Mouse (Mus musculus): ENCODE data around the gene Ddx39. TPM values are rescaled to one million over a fixed set of nuclear protein-coding genes. Genes with fewer than 3 reads are reported as not detected.

The Ddx39 gene
- polyA plus RNA-seq, 1 experiment from 2014 or later: 70.9 TPM

GRCm38 (mm10) chr8:83681099-83681498 lies 33.9 kb upstream of the Ddx39 start:
- no peak for TF ChIP-seq CTCF (IDR thresholded peaks at IDR 0.05)
- H3K27me3 ChIP-seq: no peaks in the 10 kb centered on the region

DNA sequence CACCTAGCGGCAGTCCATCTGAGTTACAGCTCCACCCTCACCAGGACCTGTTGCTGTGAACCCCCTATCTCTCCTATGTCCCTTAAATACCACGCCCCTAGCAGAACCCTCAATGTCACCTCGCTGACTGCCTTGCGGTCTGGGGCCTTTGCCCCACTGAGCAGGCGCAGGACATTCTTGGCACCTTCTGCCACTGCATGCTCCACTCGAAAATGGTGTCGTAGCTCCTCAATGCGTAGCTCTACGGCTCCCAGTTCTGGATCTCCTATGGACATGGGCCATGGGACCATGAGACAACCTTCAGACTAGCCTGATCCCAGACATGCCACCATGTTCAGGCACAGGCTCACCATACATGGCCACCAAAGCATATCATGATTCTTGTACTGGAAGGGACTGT lies 30.5 kb upstream of the Ddx39 start:
- ATAC-seq: no peak
- DNase-seq (ENCODE audit: low read depth, low spot score): no peak
- H3K27me3 ChIP-seq: no peaks in the 10 kb centered on the region
- CTCF ChIA-PET: interaction anchor here (1.2 kb wide), 1 partner anchor 10 kb away, joined by 4 read pairs; no protein-coding TSS in a partner anchor
- POLR2A ChIA-PET: interaction anchor here (1.3 kb wide), 1 partner anchor 10 kb away, joined by 3 read pairs; no protein-coding TSS in a partner anchor
- TF ChIP-seq CTCF (IDR thresholded peaks at IDR 0.05): no peak
- in situ Hi-C loops (cut with MboI; ENCODE audit: low pct_unique_long_range_greater_than_20kb): no loop called here

More at GRCm38 (mm10) chr8:83681099-83681498, 33.9 kb upstream of the Ddx39 start:
- ChIA-PET CTCF (interaction anchor here (1.1 to 1.4 kb wide), 2 partner anchors 10 to 19 kb away, joined by 3 to 4 read pairs; no protein-coding TSS in a partner anchor), POLR2A (no interaction called here)
- ATAC-seq: no peak
- in situ Hi-C loops (cut with MboI; ENCODE audit: low pct_unique_long_range_greater_than_20kb): no loop called here
- DNase-seq (ENCODE audit: low read depth, low spot score): no peak

DNA sequence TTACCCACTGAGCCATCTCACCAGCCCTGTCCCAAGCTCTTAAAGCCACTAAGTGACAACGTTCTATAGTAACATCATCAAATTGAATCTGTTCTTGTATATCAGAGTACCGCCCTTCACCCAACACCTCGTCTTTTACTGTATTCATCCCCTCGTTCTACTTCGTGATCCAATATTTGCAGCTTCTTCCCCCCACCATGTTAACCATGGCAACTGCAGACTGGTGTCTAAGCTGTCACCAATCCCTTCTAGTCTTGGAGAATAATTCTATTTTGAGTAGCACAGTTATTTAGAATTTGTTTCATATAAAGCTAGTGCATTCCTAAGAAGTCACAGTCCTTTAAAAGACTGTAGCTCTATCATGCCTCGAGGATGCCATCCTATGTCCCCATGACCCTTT lies 25.7 kb upstream of the Ddx39 start:
- no peak for TF ChIP-seq CTCF (IDR thresholded peaks at IDR 0.05)
- in situ Hi-C loops (cut with MboI; ENCODE audit: low pct_unique_long_range_greater_than_20kb): no loop called here
- ATAC-seq (no peak), DNase-seq (ENCODE audit: low read depth, low spot score) (no peak)
- CTCF ChIA-PET: interaction anchor here (1.1 kb wide), 2 partner anchors 10 to 28 kb away, joined by 3 to 4 read pairs; no protein-coding TSS in a partner anchor
- POLR2A ChIA-PET: interaction anchor here (1.1 kb wide), 1 partner anchor 210 kb away, joined by 3 read pairs; no protein-coding TSS in a partner anchor
- H3K27me3 ChIP-seq: no peaks in the 10 kb centered on the region

DNA sequence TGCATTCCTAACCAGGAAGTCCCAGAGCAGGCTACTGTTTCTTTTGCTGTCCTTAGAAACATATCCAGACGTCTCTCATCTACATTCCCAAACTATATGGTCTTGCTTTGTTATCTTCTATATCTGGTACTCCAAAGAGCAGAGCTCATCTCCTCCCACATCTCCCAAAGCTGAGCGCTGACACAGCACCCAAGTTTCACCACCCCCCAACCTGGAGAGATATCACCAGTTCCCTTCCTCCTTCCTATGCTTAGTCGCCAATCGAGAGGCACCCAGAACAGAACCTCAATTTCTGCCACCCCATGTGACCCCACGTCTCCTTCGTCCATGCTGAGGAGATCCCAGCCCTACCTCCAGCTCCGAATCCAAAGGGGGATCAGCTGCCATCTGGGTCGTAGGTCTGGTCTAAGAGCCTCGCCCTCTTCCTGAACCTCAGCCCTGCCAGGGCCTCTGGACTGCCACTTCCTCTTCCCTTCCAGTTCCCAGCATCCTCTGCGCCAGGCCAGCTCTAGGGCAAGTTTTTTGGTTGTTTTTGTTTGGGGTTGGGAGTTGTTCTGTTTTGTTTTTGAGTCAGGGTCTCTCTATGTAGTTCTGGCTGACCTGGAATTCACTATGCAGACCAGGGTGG lies 21.3 kb upstream of the Ddx39 start:
- POLR2A ChIA-PET: interaction anchor here (0.9 kb wide), 1 partner anchor 10 kb away, joined by 3 read pairs; no protein-coding TSS in a partner anchor
- no peaks in the 10 kb centered on the region for H3K27me3 ChIP-seq
- TF ChIP-seq CTCF (IDR thresholded peaks at IDR 0.05): no peak
- ATAC-seq (no peak), DNase-seq (ENCODE audit: low read depth, low spot score) (no peak)
- in situ Hi-C loops (cut with MboI; ENCODE audit: low pct_unique_long_range_greater_than_20kb): no loop called here
- CTCF ChIA-PET: interaction anchor here (1.0 to 1.5 kb wide), 2 partner anchors 9 to 86 kb away, joined by 3 to 4 read pairs; no protein-coding TSS in a partner anchor

- in situ Hi-C loops (cut with MboI; ENCODE audit: low pct_unique_long_range_greater_than_20kb): no loop called here
- POLR2A ChIA-PET: interaction anchor here (0.5 to 0.9 kb wide), 2 partner anchors 11 to 86 kb away, joined by 3 read pairs; no protein-coding TSS in a partner anchor
Measured at GRCm38 (mm10) chr8:83694369-83695160, 20.4 kb upstream of the Ddx39 start.

GRCm38 (mm10) chr8:83695351-83696106 lies 19.4 kb upstream of the Ddx39 start:
- CTCF ChIA-PET: interaction anchor here (1.0 kb wide), 1 partner anchor 21 kb away, joined by 3 read pairs; no protein-coding TSS in a partner anchor
- POLR2A ChIA-PET: no interaction called here
- ATAC-seq (no peak), DNase-seq (ENCODE audit: low read depth, low spot score) (no peak)
- H3K27me3 ChIP-seq: no peaks in the 10 kb centered on the region
- in situ Hi-C loops (cut with MboI; ENCODE audit: low pct_unique_long_range_greater_than_20kb): no loop called here
- no peak for TF ChIP-seq CTCF (IDR thresholded peaks at IDR 0.05)

More at GRCm38 (mm10) chr8:83694369-83695160, 20.4 kb upstream of the Ddx39 start:
- no peak for DNase-seq (ENCODE audit: low read depth, low spot score)
- H3K27me3 ChIP-seq: no peaks in the 10 kb centered on the region
- TF ChIP-seq CTCF (IDR thresholded peaks at IDR 0.05): no peak
- CTCF ChIA-PET: interaction anchor here (1.0 to 1.5 kb wide), 2 partner anchors 10 to 85 kb away, joined by 3 to 4 read pairs; no protein-coding TSS in a partner anchor
- ATAC-seq: no peak

- ChIA-PET CTCF (no interaction called here), POLR2A (interaction anchor here (1.8 to 2.6 kb wide), 2 partner anchors 17 to 24 kb away, joined by 5 to 12 read pairs; partner anchors contain the start of gene Ddx39)
- in situ Hi-C loops (cut with MboI; ENCODE audit: low pct_unique_long_range_greater_than_20kb): no loop called here
- TF ChIP-seq CTCF (IDR thresholded peaks at IDR 0.05): no peak
- ATAC-seq (peak; percentile 49), DNase-seq (ENCODE audit: low read depth, low spot score) (no peak)
- H3K27me3 ChIP-seq: no peaks in the 10 kb centered on the region
Measured at GRCm38 (mm10) chr8:83697374-83698220, 17.4 kb upstream of the Ddx39 start.

GRCm38 (mm10) chr8:83698291-83698660 lies 16.7 kb upstream of the Ddx39 start:
- ChIA-PET CTCF (no interaction called here), POLR2A (interaction anchor here (1.0 to 2.6 kb wide), 3 partner anchors 16 to 25 kb away, joined by 3 to 12 read pairs (median 5); partner anchors contain the start of gene Ddx39)
- DNase-seq (ENCODE audit: low read depth, low spot score) (no peak), ATAC-seq (peak; percentile 14)
- no peak for TF ChIP-seq CTCF (IDR thresholded peaks at IDR 0.05)
- in situ Hi-C loops (cut with MboI; ENCODE audit: low pct_unique_long_range_greater_than_20kb): no loop called here
- no peaks in the 10 kb centered on the region for H3K27me3 ChIP-seq
